Mouse (Mus musculus) frontal cortex, postnatal 14 days (tissue): ENCODE results near the gene Tln2.

Experiments used
- DNase-seq, 2 experiments: peaks; one replicate each; pipeline ENCODE4 v3.0.0; 2022; ENCODE audit warnings: low spot score in 2 of 2

Tln2 gene

DNA sequence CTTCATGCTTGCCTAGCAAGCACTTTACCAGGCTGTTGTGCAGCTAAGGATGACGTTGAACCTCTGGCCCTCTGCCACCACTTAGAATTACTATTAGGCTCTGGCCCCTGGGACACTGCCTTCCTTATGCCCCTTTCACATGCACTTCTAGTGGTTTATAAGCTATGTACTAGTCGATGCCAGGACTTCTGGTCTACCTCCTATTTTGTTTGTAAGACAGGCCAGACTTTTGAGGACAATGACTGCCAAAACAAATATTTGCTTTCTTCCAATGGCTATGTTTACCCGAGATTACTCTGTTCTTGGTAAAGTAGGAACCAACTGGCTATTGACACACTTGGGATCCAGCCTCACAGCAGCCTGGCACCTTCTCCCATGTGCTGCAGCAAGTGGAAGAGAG lies 82.1 kb downstream of the Tln2 start:
- no peak for DNase-seq

DNA sequence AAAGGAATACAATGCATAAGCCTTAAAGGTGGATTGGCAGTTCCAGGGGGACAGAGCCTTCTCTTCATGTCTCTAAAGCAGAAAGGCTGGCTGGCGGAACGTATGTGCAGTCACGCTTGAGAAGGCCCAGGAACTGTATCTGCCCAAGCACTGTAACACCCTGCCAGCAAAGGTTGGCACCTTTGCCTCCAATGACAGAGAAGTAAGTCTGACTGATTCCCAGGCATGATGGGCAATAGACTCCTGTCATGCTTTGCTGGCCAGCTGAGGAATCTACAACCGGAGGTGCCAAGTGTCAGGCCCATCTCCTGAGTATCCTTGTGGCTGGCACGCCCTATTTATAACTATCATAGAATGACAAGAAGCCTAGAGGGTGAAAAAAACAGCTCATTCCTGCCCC lies 83.3 kb downstream of the Tln2 start:
- DNase-seq, result no peak

DNA sequence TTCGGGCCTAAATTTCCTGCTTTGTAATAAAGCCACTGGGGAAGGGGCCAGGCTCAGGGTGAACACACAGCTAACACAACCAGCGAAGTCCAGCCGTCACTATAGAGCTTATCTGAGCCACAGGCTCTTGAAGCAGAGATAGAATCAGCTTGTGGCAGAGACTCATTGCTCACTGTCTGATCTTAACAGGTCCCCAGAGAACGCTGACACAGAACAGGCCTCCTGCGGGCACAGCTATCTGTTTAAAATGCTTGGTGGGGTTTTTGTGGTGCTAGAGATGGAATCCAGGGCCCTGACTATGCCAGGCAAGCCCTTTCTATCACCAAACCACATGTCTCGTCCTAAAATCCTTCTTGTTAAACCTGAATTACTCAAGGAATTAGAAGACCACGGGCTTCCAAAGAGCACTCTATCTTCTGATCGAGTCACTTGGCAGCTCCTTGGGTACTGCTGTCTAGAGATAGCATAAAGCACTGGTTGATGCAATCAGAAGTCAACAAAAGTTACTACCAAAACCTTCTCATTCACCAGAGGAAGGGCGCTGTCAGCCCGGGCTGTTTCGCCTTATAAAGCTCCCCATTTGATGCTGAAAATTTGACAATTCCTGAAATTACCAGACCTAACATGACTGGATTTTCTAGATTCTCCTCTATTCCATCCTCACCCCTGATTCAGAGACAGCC lies 95.9 kb downstream of the Tln2 start:
- no peak for DNase-seq

DNA sequence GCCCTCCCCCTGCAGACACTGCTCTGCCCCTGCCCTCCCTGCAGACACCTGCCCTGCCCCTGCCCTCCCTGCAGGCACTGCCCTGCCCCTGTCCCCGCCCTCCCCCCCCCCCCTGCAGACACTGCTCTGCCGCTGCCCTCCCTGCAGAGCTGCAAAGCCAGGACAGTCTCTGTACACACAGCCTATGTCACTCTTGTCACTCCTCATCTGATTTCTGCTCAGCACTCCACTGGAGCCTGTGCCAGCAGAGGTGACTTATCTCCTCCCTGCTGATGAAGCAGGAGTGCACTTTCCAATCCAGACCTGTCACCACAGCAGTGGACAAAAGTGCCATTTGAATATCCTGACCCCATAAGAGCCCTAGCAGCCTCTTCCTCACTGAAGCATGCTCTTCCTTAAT lies 118.0 kb downstream of the Tln2 start:
- DNase-seq, result no peak

DNA sequence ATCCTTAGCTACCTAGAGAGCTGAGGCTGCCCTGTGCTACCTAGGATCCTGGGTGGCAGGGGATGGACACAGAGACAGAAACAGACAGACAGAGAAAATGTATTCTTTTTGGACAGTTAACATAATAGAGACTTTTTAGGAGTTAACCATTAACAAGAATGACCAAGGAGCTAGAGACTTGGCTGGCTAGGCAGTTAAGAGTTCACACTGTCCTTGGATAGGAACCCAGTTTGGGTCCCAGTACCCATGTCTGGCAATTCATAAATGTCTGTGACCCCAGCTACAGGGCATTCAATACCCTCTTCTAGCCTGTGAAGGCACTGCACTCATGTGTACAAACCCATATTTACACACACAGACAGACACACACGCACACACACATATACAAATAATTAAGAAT lies 122.0 kb downstream of the Tln2 start:
- DNase-seq, result no peak

DNA sequence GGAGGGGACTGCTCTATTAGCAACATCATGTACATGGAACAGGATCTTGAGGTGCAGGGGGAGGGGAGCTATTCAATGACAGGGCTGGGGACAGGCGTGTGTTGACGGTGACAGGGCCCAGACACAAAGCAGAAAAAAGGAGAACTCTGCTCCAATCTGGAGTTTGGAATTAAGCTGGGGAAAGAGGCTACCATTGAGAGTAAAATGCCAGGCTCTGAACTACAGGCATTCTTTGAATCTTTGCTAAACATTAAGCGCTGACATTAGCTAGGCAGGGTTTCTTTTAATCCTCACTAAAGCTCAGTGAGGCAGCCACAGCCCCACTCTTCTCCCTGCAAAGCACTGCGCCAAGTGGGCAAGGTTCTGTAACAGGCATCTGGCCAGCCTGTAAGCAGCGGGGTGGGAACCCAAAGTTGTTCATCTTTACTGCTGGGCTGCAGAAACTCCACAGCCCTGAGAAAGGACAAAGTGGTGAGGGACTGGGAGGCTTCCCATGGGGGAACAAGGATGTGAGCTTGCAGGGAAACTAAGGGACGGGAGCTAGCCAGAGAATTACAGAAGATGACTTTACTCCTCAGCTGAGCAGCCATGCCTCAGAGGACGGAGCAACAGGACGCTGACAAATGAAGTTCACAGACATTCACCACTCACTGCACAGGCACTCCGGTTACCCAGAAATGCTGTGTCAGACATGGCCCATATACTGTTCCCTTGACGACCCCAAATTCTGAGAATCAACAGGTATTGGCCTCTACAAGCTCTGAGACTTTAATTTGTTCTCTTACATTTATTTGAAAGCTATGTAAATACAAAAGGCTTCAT lies 124.0 kb downstream of the Tln2 start:
- peak in 1 of 2 experiments; percentile 18 for DNase-seq

DNA sequence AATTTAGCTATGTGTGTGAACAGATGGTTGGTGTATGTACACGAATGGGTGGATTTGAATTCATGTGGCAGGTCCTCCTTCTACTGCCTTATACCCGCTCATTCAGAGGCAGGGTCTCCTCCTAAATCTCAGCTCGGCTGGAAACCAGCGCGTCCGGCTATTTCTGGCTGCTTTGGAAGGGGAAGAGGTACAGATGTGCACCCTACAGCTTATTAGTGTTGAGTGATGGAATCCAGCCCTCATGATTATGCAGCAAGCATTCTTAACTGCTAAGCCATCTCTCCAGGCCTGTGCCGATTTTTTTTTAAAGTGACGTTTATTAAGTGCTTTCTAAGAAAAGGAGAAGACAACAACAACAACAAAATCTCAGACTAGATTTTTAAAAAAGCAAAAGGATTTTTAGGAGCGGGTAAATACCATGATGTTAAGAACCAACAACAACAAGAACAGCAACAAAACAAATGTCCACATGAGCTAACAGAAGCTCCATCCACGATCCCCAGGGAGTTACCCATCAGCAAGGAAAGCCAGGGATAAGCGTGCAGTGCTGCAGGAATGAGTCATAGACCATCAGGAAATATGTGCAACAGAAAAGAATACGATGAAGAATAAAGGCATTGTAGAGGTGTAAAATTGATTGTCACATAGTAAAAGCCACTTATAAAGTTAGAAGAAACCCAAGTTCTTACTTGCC lies 130.2 kb downstream of the Tln2 start:
- DNase-seq, result no peak

DNA sequence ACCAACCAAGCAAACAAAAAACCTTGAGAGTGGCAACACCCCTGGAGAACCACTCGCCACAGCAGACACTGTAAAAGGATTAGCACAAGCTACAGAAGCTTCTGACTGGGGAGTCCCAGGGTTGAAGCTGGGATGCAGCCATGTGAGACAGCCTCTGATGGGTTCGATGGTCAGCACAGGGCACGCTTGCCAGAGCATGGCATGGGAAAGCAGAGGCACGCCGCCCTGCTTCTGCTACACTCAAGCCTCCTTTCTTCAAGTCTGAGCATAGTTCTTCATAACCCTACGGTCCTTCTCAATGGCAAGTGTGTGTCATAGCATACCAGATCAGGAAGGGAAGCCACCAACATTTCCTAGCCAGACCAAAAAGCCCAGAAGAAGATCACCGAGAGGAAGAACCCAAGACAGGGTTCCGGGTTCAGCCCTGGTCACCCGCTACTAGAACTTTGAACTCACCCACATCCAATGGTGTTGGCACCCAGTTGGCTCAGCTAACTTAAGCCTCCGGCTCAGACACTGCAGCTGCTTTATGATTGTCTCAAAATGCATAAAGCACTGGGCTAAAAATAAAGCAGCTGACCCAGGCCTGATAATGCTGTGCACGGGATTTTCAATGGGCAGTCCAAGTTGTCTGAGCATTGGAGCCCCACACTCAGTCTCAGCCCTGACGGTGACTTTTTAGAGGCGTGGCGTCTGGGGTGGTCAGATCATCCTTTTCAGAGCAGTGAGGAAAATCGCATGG lies 131.0 kb downstream of the Tln2 start:
- DNase-seq, result no peak

DNA sequence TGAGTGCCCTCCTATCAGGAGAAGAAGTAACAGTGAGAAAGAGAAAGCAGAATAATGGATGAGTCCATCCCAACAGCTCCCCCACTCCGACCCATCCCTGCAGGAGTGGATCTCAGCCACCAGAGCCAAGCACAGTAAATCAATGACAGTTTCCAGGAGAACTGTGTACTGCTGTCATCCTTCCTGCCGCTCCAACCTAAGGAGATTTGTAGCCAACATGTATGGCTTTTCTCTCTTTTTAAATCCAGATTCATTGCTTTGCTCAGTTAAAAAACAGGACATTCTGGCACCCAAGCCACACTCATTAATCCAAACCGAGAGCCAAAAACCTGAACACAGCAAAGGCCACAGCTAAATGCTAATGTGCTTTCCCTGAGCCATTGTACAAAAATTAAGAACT lies 133.2 kb downstream of the Tln2 start:
- no peak for DNase-seq

DNA sequence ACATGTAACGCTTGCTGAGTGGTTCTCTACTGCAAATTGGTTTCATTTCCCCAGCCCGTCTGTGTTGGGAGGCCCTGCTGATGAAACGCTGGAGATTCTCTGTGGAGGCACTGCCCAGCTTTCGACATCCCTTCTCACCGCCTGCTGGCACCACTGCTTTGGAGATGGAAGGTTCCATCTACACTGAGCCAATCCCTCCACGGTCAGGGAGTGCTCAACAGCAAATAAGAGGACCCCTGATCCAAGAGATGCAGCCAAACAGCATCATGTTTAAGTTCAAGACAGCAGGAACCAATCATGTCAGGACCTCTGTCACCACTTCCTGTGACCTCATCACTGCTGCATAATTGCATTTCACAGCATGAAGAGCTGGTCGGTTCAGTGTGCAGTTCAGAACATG lies 135.4 kb downstream of the Tln2 start:
- DNase-seq, result no peak

DNA sequence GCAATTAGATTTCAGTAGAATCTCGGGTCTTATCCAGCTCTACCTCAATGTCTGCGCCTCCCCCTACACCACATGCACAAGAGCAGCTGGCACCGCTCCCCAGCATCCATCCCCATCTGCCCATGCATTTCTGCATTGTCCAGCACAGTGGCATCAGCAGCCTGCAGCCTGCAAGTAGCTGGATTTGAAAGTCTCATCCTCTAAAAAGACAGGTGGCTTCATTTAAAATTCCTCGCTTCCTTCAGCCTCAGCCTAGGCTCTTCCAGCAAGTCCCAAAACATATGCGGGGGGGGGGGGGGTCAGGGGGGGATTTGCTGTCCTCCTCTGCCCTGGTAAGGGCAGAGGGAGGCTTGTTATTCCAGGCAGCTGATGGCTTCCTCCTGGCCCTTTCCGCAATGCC lies 141.4 kb downstream of the Tln2 start:
- DNase-seq, result no peak

DNA sequence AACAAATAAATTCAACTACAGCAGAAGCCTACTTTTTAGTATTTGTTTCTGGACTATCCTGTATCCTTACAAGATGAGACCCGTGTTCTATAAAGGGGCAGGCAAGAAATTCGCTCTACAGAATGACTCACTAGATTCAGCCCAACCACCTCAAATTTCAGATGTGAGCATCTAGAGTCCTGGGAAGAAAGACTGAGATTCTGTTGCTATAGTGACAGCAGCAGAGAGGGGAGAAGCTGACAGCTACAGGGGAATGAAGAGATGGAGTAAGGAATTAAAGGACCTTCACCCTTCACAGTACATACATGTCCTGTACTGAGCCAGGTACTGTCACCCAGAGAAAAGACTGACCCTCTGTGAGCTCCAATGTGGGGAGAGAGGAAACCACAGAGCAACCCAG lies 148.8 kb downstream of the Tln2 start:
- no peak for DNase-seq

DNA sequence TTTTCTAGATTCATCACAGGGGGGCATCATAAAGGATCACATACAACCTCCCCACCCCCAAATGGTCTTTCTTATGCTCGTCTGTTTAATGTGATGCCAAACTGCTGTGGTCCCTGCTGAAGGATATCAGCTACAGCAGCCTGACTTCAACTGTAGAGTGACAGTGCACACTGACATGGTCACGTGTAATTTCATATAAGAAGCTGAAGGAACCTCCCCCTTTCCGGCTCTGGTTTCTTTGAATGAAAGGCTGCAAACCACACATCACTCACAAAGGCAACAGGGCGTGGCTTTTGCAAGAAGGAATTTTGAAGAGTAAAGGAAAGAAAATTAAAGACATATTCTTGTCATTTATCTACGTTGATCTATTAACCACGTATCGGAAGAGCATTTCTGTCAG lies 154.8 kb downstream of the Tln2 start:
- DNase-seq, result no peak

DNA sequence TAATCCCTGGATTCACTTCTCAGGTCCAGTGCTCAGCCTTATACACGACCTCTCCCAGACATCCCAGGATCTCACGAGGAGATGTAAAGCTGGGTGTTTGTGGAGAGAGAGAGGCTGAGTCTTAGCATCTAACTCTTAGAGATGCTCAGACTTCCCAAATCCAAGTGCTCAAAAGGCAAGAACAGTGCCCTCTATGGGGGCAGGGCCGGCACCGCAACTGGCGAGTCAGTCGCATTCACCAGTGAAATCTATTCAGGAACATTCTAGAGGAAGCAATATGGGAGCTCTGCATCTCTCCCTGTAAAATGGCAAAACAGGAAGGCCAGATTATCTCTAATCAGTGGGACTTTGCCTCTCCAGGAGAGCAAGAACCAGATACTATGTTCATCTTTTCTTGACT lies 159.9 kb downstream of the Tln2 start:
- no peak for DNase-seq

DNA sequence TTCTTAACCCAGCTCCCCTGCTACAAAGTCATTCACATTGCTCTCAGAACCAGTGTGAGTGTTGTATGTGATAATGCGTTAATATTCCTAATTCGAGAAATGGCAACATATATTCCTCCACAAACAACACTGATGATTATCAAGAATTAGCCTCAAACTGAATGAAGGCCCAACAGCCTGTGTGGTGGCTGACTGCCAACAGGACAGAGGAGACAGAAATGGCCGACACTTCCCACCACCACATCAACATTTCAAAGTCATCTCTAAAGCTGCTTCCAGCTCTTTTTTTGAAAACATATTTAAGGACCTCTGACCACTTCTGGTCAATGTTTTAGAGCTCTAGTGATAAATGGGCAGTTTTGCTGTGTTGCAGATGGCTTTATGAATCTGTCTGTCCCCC lies 161.7 kb downstream of the Tln2 start:
- no peak for DNase-seq

DNA sequence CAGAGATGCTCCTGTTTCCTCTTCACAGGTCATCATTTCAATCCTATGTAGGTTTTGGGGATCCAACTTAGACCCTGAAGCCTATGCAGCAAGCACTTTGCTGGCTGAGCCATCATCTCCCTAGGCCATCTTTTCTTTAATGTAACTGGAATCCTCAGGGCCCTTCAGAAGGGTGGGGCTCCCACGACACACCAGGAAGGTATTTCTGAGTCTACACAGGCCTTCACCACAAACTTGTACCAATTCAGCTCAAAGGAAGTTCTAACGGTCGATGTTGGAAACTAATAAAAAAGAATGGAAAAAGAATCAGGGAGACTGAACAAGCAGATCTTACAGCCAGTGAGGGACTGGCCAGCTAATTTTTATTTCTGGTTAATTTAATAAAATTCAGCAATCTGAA lies 163.1 kb downstream of the Tln2 start:
- DNase-seq, result no peak

DNA sequence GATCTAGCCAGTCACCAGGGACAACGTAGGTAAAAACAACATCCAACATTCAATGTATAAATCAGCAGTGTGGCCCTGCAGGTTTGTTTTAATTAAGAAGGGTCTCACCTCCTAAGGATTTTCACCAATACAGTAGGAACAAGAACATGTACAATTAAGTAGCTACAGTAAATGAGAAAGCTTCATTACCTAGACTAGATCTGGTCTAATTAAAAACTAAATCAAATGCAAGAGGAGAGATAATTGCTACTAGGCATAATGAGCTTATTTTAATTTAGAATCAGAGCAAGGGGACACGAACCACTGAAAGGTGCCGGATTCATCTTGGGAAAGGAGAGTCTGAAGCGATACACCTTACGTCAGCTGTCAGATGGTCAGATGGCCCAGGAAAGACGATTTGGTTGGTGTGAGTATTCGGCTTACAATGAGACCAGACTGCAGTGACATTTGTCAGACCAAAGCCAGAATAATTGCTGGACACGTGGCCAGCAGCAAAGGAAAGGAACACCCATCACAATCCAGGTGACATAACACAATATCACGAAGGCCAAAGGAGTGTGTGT lies 175.4 kb downstream of the Tln2 start:
- DNase-seq, result no peak

DNA sequence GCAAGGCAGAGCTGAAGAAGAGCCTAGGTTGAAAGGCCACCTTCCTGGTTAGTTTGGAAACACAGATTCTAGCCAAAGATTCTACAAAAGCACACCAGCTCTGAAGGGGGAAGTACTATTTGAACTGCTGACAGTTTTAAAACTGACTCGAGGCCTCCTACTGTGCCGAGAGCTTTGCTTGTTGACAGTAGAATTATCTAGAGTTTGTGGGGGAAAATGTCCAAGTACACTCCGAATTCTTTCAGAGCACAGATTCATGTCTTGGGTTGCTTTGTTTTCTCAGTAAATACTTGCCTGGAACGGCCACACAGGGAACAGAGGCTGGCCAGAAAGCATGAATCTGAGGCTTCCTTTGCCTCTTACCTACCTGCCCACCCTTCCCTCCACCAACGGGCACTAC lies 179.4 kb downstream of the Tln2 start:
- no peak for DNase-seq

DNA sequence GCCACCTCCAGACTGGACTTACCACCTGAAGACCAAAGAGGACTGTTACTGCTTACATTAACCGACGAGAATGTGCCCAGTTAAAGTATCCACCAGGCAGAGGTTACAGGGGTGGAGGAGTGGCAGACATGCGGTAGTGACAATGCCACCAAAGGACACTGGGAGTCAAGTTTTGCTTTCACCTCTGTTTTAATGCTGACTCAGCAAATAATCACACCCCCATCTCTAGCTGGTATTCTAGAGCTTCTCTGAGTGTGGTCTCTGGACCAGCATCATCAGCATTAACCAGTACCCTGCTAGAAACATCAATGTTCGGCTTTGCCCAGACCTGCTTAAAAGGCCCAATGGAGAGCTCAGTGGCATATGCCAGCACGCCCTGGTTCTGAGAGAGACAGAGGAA lies 180.7 kb downstream of the Tln2 start:
- DNase-seq, result no peak

DNA sequence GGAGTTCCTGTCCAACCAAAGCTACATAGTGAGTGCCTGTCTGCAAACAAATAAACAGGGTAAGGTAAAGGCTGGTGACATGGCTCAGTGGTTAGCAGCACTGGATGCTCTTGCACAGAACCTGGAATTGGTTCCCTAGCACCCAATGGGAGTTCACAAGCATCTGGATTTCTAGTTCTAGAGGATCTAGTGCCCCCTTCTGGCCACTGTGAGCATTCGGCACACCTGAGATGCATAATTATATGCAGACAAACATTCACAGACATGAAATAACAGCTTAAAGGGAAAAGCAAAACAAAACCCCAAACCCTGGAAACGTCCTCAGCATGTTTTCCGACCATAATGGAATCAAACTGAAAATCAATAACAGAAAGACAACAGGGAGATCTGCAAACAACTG lies 191.4 kb downstream of the Tln2 start:
- DNase-seq, result no peak

DNA sequence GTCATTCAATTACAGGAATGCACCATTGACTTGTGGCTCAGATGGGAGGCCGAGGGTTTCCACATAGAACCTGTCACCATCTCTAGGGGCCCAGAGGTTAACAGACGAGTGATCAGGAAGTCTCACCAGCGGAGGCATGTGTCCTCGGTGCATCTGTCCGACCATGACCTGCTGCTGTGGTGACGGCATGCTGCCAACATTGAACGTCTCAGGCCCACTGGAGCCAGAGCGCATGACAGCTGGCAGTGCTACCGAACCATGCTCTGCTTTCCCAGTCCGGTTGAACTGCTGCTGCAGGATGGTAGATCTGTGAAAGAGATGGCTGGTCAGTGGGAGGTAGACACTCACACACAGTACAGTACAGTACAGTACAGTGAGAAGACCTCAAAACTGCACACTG lies 197.0 kb downstream of the Tln2 start:
- DNase-seq, result no peak

DNA sequence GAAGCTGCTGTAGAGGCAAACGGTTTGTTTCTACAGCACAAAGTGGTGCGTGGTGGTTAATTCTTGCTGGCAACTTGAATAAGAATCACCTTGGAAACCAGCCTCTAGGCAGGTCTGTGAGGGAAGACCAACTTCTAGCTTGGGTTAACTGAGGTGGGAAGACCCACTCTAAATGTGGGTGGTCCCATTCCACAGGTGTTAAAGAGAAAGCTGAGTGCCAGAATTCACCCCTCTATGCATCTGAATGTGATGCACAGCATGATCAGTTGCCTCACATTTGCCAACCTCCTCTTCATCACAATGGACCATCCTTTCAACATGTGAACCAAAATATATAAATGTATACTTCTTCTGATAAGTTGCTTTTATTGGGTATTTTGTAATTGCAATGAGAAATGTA lies 197.4 kb downstream of the Tln2 start:
- no peak for DNase-seq
